Mouse (Mus musculus): ENCODE measurements at regions not wholly inside any gene's neighbourhood (a gene's known extent, or its start where the extent isn't known, plus 50 kb on each side); places are given as distances from the start of the nearest gene placed in this dataset.
"Not testable (repeated sequence)": the region's sequence is repeated elsewhere in the genome, so short reads cannot be mapped to it uniquely, and the experiment has no call there.

- Histone ChIP-seq H3K27me3 (ENCODE audit: control insufficient read depth, insufficient read depth, low read depth, low read length) (no peaks in the 10 kb centered on the region), H3K9ac (ENCODE audit: low read depth, low read length) (no peak overlapping the region), H3K4me1 (ENCODE audit: control insufficient read depth, insufficient read depth, low read length) (no peaks in the 10 kb centered on the region), H3K27ac (ENCODE audit: low read length) (no peak overlapping the region), H3K36me3 (ENCODE audit: control insufficient read depth, insufficient read depth, low read length) (no peaks in the 10 kb centered on the region), H3K4me2 (ENCODE audit: low read length) (no peak overlapping the region), H3K9me3 (replicated peaks; ENCODE audit: control insufficient read depth, low read length, poor library complexity, severe bottlenecking) (no peaks in the 10 kb centered on the region), H3K4me3 (ENCODE audit: low read depth, low read length) (no peak overlapping the region)
- no peak for ATAC-seq
These were observed 155.2 kb upstream of the Shcbp1 start for GRCm38 (mm10) chr8:4934551-4934950.

- Histone ChIP-seq H3K27ac (ENCODE audit: low read length) (no peak overlapping the region), H3K4me3 (ENCODE audit: low read depth, low read length) (no peak overlapping the region), H3K9me3 (replicated peaks; ENCODE audit: control insufficient read depth, low read length, poor library complexity, severe bottlenecking) (no peaks in the 10 kb centered on the region), H3K36me3 (ENCODE audit: control insufficient read depth, insufficient read depth, low read length) (no peaks in the 10 kb centered on the region), H3K4me2 (ENCODE audit: low read length) (no peak overlapping the region), H3K9ac (ENCODE audit: low read depth, low read length) (no peak overlapping the region), H3K27me3 (ENCODE audit: control insufficient read depth, insufficient read depth, low read depth, low read length) (no peaks in the 10 kb centered on the region), H3K4me1 (ENCODE audit: control insufficient read depth, insufficient read depth, low read length) (no peaks in the 10 kb centered on the region)
- no peak for ATAC-seq
- WGBS: 25% methylated on average over 2 of the region's 2 CpGs
These were observed 154.7 kb upstream of the Shcbp1 start for GRCm38 (mm10) chr8:4934035-4934434.

- Histone ChIP-seq H3K4me2 (ENCODE audit: low read length) (no peak overlapping the region), H3K27ac (ENCODE audit: low read length) (no peak overlapping the region), H3K4me3 (ENCODE audit: low read depth, low read length) (no peak overlapping the region), H3K9me3 (replicated peaks; ENCODE audit: control insufficient read depth, low read length, poor library complexity, severe bottlenecking) (no peaks in the 10 kb centered on the region), H3K9ac (ENCODE audit: low read depth, low read length) (no peak overlapping the region), H3K27me3 (ENCODE audit: control insufficient read depth, insufficient read depth, low read depth, low read length) (no peaks in the 10 kb centered on the region), H3K4me1 (ENCODE audit: control insufficient read depth, insufficient read depth, low read length) (no peaks in the 10 kb centered on the region), H3K36me3 (ENCODE audit: control insufficient read depth, insufficient read depth, low read length) (no peaks in the 10 kb centered on the region)
- no peak for ATAC-seq
These were observed 137.1 kb upstream of the Shcbp1 start for GRCm38 (mm10) chr8:4916447-4916846.

GRCm38 (mm10) chr8:4895046-4895445 is 115.7 kb upstream of the Shcbp1 start:
- no peak overlapping the region for H3K27ac ChIP-seq (ENCODE audit: low read length)
- no peak for ATAC-seq
- H3K36me3 ChIP-seq (ENCODE audit: control insufficient read depth, insufficient read depth, low read length): no peaks in the 10 kb centered on the region
- H3K9me3 ChIP-seq (replicated peaks; ENCODE audit: control insufficient read depth, low read length, poor library complexity, severe bottlenecking): no peaks in the 10 kb centered on the region
- no peak overlapping the region for H3K4me2 ChIP-seq (ENCODE audit: low read length)
- no peaks in the 10 kb centered on the region for H3K4me1 ChIP-seq (ENCODE audit: control insufficient read depth, insufficient read depth, low read length)
- H3K4me3 ChIP-seq (ENCODE audit: low read depth, low read length): no peak overlapping the region
- 91% methylated on average over 2 of the region's 2 CpGs for whole genome bisulfite sequencing
- no peak overlapping the region for H3K9ac ChIP-seq (ENCODE audit: low read depth, low read length)
- H3K27me3 ChIP-seq (ENCODE audit: control insufficient read depth, insufficient read depth, low read depth, low read length): no peaks in the 10 kb centered on the region

- not testable (repeated sequence) for H3K4me3 ChIP-seq (ENCODE audit: low read depth, low read length); H3K9ac ChIP-seq (ENCODE audit: low read depth, low read length); H3K4me1 ChIP-seq (ENCODE audit: control insufficient read depth, insufficient read depth, low read length); H3K9me3 ChIP-seq (replicated peaks; ENCODE audit: control insufficient read depth, low read length, poor library complexity, severe bottlenecking); H3K27me3 ChIP-seq (ENCODE audit: control insufficient read depth, insufficient read depth, low read depth, low read length); H3K27ac ChIP-seq (ENCODE audit: low read length); H3K36me3 ChIP-seq (ENCODE audit: control insufficient read depth, insufficient read depth, low read length); H3K4me2 ChIP-seq (ENCODE audit: low read length)
- peak; percentile 95 for ATAC-seq
- WGBS: 80% methylated on average over 6 of the region's 7 CpGs
These were observed 89.4 kb upstream of the Shcbp1 start for GRCm38 (mm10) chr8:4868761-4869160.

- WGBS: 92% methylated on average over 3 of the region's 3 CpGs
- ATAC-seq: no peak
- H3K4me1 ChIP-seq (ENCODE audit: control insufficient read depth, insufficient read depth, low read length): no peaks in the 10 kb centered on the region
- H3K4me2 ChIP-seq (ENCODE audit: low read length): no peak overlapping the region
- H3K4me3 ChIP-seq (ENCODE audit: low read depth, low read length): no peak overlapping the region
- no peaks in the 10 kb centered on the region for H3K27me3 ChIP-seq (ENCODE audit: control insufficient read depth, insufficient read depth, low read depth, low read length)
- H3K9me3 ChIP-seq (replicated peaks; ENCODE audit: control insufficient read depth, low read length, poor library complexity, severe bottlenecking): no peaks in the 10 kb centered on the region
- no peak overlapping the region for H3K27ac ChIP-seq (ENCODE audit: low read length)
- H3K36me3 ChIP-seq (ENCODE audit: control insufficient read depth, insufficient read depth, low read length): no peaks in the 10 kb centered on the region
- H3K9ac ChIP-seq (ENCODE audit: low read depth, low read length): no peak overlapping the region
These were observed 59.7 kb upstream of the Shcbp1 start for GRCm38 (mm10) chr8:4839087-4839486.

GRCm38 (mm10) chr8:4838527-4838926 is 59.2 kb upstream of the Shcbp1 start:
- no peaks in the 10 kb centered on the region for H3K9me3 ChIP-seq (replicated peaks; ENCODE audit: control insufficient read depth, low read length, poor library complexity, severe bottlenecking)
- H3K27me3 ChIP-seq (ENCODE audit: control insufficient read depth, insufficient read depth, low read depth, low read length): no peaks in the 10 kb centered on the region
- H3K9ac ChIP-seq (ENCODE audit: low read depth, low read length): no peak overlapping the region
- no peaks in the 10 kb centered on the region for H3K4me1 ChIP-seq (ENCODE audit: control insufficient read depth, insufficient read depth, low read length)
- no peak for ATAC-seq
- no peak overlapping the region for H3K4me3 ChIP-seq (ENCODE audit: low read depth, low read length)
- H3K36me3 ChIP-seq (ENCODE audit: control insufficient read depth, insufficient read depth, low read length): no peaks in the 10 kb centered on the region
- no peak overlapping the region for H3K27ac ChIP-seq (ENCODE audit: low read length)
- no peak overlapping the region for H3K4me2 ChIP-seq (ENCODE audit: low read length)

- Histone ChIP-seq H3K4me1 (ENCODE audit: control insufficient read depth, insufficient read depth, low read length) (no peaks in the 10 kb centered on the region), H3K27me3 (ENCODE audit: control insufficient read depth, insufficient read depth, low read depth, low read length) (no peaks in the 10 kb centered on the region), H3K36me3 (ENCODE audit: control insufficient read depth, insufficient read depth, low read length) (no peaks in the 10 kb centered on the region), H3K4me3 (ENCODE audit: low read depth, low read length) (no peak overlapping the region), H3K27ac (ENCODE audit: low read length) (no peak overlapping the region), H3K9me3 (replicated peaks; ENCODE audit: control insufficient read depth, low read length, poor library complexity, severe bottlenecking) (no peaks in the 10 kb centered on the region), H3K4me2 (ENCODE audit: low read length) (no peak overlapping the region), H3K9ac (ENCODE audit: low read depth, low read length) (no peak overlapping the region)
- 82% methylated on average over 2 of the region's 2 CpGs for WGBS
- no peak for ATAC-seq
These were observed 58.4 kb upstream of the Shcbp1 start for GRCm38 (mm10) chr8:4837719-4838118.

GRCm38 (mm10) chr8:4836651-4837050 is 57.3 kb upstream of the Shcbp1 start:
- Histone ChIP-seq H3K36me3 (ENCODE audit: control insufficient read depth, insufficient read depth, low read length) (no peaks in the 10 kb centered on the region), H3K27ac (ENCODE audit: low read length) (no peak overlapping the region), H3K9ac (ENCODE audit: low read depth, low read length) (no peak overlapping the region), H3K4me3 (ENCODE audit: low read depth, low read length) (no peak overlapping the region), H3K27me3 (ENCODE audit: control insufficient read depth, insufficient read depth, low read depth, low read length) (no peaks in the 10 kb centered on the region), H3K9me3 (replicated peaks; ENCODE audit: control insufficient read depth, low read length, poor library complexity, severe bottlenecking) (no peaks in the 10 kb centered on the region), H3K4me1 (ENCODE audit: control insufficient read depth, insufficient read depth, low read length) (no peaks in the 10 kb centered on the region), H3K4me2 (ENCODE audit: low read length) (no peak overlapping the region)
- WGBS: 74% methylated on average over 2 of the region's 2 CpGs
- ATAC-seq: no peak
